Mouse (Mus musculus): Measurements from ENCODE around the gene Olfr223. TPM values are rescaled to one million over a fixed set of nuclear protein-coding genes. Genes with fewer than 3 reads are reported as not detected.

The Olfr223 gene
- polyA plus RNA-seq, 1 experiment = not detected

DNA sequence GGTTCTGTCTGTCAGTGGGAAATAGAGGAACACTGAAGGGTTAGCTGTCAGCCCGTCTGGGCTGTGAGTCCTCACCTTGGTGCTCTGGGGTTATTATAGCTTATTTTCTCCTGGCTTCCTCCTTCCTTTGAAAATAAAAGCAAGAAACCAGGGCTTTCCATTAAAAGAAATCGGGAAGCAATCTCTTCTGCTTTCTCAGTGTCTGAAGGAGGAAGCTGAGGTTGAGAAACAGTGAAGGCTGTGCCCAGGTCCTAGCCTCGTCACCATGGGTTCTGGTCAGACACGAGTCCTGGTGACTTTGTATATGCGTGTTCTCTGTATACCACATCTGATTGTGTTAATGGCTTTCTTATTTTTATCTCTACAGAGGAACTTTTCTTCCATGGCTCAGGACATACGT lies 50.6 kb downstream of the Olfr223 start:
- WGBS = 8% methylated on average over 6 of the region's 6 CpGs
- H3K27ac ChIP-seq (ENCODE audit: control insufficient read depth, insufficient read depth, low read depth, low read length, poor library complexity) = no peak overlapping the region
- H3K4me1 ChIP-seq (ENCODE audit: control insufficient read depth, insufficient read depth, low read length) = peaks cover 3% of the 10 kb centered on the region; the same call in 1 of the 2 replicates
- TF ChIP-seq POLR2A (IDR thresholded peaks at IDR 0.05; ENCODE audit: borderline replicate concordance, control insufficient read depth, low read depth, low read length) (no peak), CTCF (IDR thresholded peaks at IDR 0.05; ENCODE audit: control insufficient read depth, insufficient read depth, low read length) (no peak)
- H3K4me3 ChIP-seq (replicated peaks; ENCODE audit: control insufficient read depth, low read depth, low read length) = peak overlapping the region; percentile 8

DNA sequence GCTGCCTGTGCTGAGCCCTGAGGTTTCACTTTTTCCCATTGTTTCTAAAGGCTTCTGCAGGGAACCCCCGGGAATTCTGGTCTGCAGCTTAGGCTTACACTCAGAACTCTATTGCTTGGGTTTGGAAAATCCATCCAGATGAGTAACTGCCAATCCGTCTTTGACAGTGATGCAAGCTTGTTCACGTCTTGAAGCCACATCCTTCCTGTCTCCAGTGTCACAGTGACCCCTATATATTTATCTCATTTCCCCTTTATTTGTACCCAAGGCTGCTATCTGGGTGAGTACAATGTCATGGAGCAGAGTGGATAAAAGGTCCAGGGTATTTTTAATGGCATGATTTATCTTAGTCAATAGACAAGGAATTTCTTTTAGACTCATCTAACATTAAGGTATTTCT lies 51.8 kb downstream of the Olfr223 start, which contains the start of gene Nlrp3:
TSS of gene Nlrp3 (plus strand) at position 245 of the 400 bp plus-strand sequence.
- Histone ChIP-seq H3K4me1 (ENCODE audit: control insufficient read depth, insufficient read depth, low read length) (peaks cover 3% of the 10 kb centered on the region; the same call in 1 of the 2 replicates), H3K27ac (ENCODE audit: control insufficient read depth, insufficient read depth, low read depth, low read length, poor library complexity) (peak within 1 kb of the TSS; percentile 71), H3K4me3 (replicated peaks; ENCODE audit: control insufficient read depth, low read depth, low read length) (peak within 1 kb of the TSS; percentile 57)
- TF ChIP-seq CTCF (IDR thresholded peaks at IDR 0.05; ENCODE audit: control insufficient read depth, insufficient read depth, low read length) = no peak
- no peak for TF ChIP-seq POLR2A (IDR thresholded peaks at IDR 0.05; ENCODE audit: borderline replicate concordance, control insufficient read depth, low read depth, low read length)
- WGBS = 3% methylated on average over 3 of the region's 3 CpGs

DNA sequence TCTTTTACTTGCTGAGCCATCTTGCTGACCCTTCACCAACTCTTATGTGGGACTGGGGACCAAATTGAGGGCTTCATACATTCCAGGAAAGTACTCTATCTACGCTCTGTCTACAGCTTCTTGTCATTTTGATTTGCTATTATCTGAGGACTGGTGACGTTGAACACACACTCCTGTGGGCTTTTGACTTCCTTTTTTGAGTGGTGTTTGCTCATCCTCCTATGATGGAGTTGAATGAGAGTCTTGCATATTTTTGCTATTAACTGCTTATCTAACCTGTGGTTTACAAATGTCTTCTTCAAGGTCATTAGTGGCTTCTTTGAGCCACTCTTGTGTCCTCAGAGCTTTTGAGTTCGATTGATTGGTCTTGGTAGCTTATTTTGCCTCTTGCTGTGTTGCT lies 53.0 kb downstream of the Olfr223 start:
- TF ChIP-seq CTCF (IDR thresholded peaks at IDR 0.05; ENCODE audit: control insufficient read depth, insufficient read depth, low read length) = no peak
- no peak for TF ChIP-seq POLR2A (IDR thresholded peaks at IDR 0.05; ENCODE audit: borderline replicate concordance, control insufficient read depth, low read depth, low read length)
- Histone ChIP-seq H3K4me1 (ENCODE audit: control insufficient read depth, insufficient read depth, low read length) (peaks cover 3% of the 10 kb centered on the region; the same call in 1 of the 2 replicates), H3K4me3 (replicated peaks; ENCODE audit: control insufficient read depth, low read depth, low read length) (no peak overlapping the region), H3K27ac (ENCODE audit: control insufficient read depth, insufficient read depth, low read depth, low read length, poor library complexity) (no peak overlapping the region)
- 31% methylated on average over 3 of the region's 3 CpGs for WGBS

Other genes starting within 250 kb of the Olfr223 start
- not detected in 2 replicates for gene Prss38, start 217.6 kb downstream of the Olfr223 start, polyA plus RNA-seq (2011; ENCODE audit: insufficient read depth, insufficient read length, low replicate concordance, missing spikeins)
- 1.4 and 2.8 TPM in 2 replicates for gene Jmjd4, start 143.2 kb downstream of the Olfr223 start, polyA plus RNA-seq (2011; ENCODE audit: insufficient read depth, insufficient read length, low replicate concordance, missing spikeins)
- 3.8 and 14.4 TPM in 2 replicates for gene Snap47, start 142.1 kb downstream of the Olfr223 start, polyA plus RNA-seq (2011; ENCODE audit: insufficient read depth, insufficient read length, low replicate concordance, missing spikeins)
- gene Zfp867, start 120.8 kb downstream of the Olfr223 start, polyA plus RNA-seq (2011; ENCODE audit: insufficient read depth, insufficient read length, low replicate concordance, missing spikeins) = 1.3 and 1.6 TPM in 2 replicates
- 4.2 and 7.9 TPM in 2 replicates for gene Zkscan17, start 66.5 kb downstream of the Olfr223 start, polyA plus RNA-seq (2011; ENCODE audit: insufficient read depth, insufficient read length, low replicate concordance, missing spikeins)
- gene Nlrp3, start 51.7 kb downstream of the Olfr223 start, polyA plus RNA-seq (2011; ENCODE audit: insufficient read depth, insufficient read length, low replicate concordance, missing spikeins) = 4.1 and 4.2 TPM in 2 replicates
- not detected in 2 replicates for gene Olfr222, start 17.1 kb downstream of the Olfr223 start, polyA plus RNA-seq (2011; ENCODE audit: insufficient read depth, insufficient read length, low replicate concordance, missing spikeins)
- gene Mprip, start 68.0 kb upstream of the Olfr223 start, polyA plus RNA-seq (2011; ENCODE audit: insufficient read depth, insufficient read length, low replicate concordance, missing spikeins) = 25.7 and 41.6 TPM in 2 replicates
- not detected in 2 replicates for gene Pld6, start 194.4 kb upstream of the Olfr223 start, polyA plus RNA-seq (2011; ENCODE audit: insufficient read depth, insufficient read length, low replicate concordance, missing spikeins)
- gene Flcn, start 216.7 kb upstream of the Olfr223 start, polyA plus RNA-seq (2011; ENCODE audit: insufficient read depth, insufficient read length, low replicate concordance, missing spikeins) = 10.0 and 20.5 TPM in 2 replicates
- gene Nt5m, start 246.2 kb upstream of the Olfr223 start, polyA plus RNA-seq (2011; ENCODE audit: insufficient read depth, insufficient read length, low replicate concordance, missing spikeins) = 6.2 and 8.2 TPM in 2 replicates
- gene Cops3, start 246.5 kb upstream of the Olfr223 start, polyA plus RNA-seq (2011; ENCODE audit: insufficient read depth, insufficient read length, low replicate concordance, missing spikeins) = 21.8 and 79.9 TPM in 2 replicates

Data from bone marrow, adult 2 months (tissue).